Mouse (Mus musculus) common myeloid progenitor, adult 5-6 weeks (primary cell): Measurements from ENCODE around the gene Fam20a. TPM values are rescaled to one million over a fixed set of nuclear protein-coding genes. Genes with fewer than 3 reads are reported as not detected.
"Not testable (repeated sequence)": the region's sequence is repeated elsewhere in the genome, so short reads cannot be mapped to it uniquely, and the experiment has no call there.

Experiments used
- ATAC-seq: replicated peaks from 2 replicates; pipeline ENCODE4 v1.8.0; 2016; ENCODE audit warnings: low read depth, mild to moderate bottlenecking, moderate TSS enrichment, inconsistent platforms; ENCODE audit not compliant: poor library complexity, severe bottlenecking
- total RNA-seq: library from RNA; stranded (forward); fragments of 200-1000, 187-1606 nt; gene quantifications from 2 replicates; pipeline ENCODE4 v1.2.3, GENCODE M21; 2017

Fam20a gene
- total RNA-seq, 1 experiment from 2014 or later = not detected

- no peak for ATAC-seq
Measured at GRCm38 (mm10) chr11:109667371-109667770, 54.7 kb downstream of the Fam20a start.

GRCm38 (mm10) chr11:109666411-109666810, 55.7 kb downstream of the Fam20a start:
- no peak for ATAC-seq

DNA sequence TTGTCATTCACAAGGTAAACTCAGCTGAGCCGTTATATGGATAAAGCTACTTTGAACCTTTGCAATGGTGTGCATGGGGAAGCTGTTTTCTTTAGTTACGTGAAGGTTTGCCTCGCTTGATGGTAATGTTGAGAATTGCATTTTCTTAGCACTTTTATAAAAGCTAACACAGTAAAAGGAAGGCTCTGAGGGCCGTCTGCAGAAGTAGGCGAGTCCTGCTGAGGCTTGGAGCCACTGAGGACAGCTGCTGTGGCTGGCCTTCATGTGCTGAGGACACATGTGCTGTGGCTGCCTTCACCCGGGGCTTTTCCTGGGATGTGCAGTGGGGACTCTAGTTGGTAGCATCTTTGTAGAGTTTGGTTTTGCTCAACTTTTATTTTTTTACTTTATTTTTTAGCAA, 56.7 kb downstream of the Fam20a start:
- ATAC-seq = no peak

DNA sequence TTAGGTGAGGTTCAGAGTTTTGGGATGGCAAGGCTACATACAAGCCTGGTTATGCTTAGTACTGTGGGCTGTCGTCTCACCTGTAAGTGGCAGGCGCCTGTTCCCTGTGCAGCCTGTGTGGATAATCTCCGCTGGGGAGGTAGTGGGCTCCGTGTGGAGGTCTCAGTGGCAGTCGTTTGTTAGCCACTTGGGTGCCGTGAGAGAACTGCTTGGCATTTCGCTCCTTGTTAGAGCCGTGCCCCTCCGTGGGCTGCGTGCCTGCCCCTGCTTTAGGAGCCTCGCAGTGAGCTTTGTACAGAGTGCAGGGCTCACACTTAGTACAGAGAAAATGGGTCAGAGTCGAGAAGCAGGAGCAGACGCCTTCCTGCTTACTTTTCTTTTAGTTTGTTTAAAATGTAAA, 57.8 kb downstream of the Fam20a start:
- ATAC-seq = no peak

GRCm38 (mm10) chr11:109660526-109660925, 61.6 kb downstream of the Fam20a start:
- ATAC-seq = not testable (repeated sequence)

GRCm38 (mm10) chr11:109656232-109656631, 65.8 kb downstream of the Fam20a start:
- peak; percentile 46; the same call in 1 of the 2 replicates for ATAC-seq

- no peak for ATAC-seq
Measured at GRCm38 (mm10) chr11:109654581-109654980, 67.5 kb downstream of the Fam20a start.

- no peak for ATAC-seq
Measured at GRCm38 (mm10) chr11:109653201-109653600, 68.9 kb downstream of the Fam20a start.

- no peak for ATAC-seq
Measured at GRCm38 (mm10) chr11:109652505-109652904, 69.6 kb downstream of the Fam20a start.

DNA sequence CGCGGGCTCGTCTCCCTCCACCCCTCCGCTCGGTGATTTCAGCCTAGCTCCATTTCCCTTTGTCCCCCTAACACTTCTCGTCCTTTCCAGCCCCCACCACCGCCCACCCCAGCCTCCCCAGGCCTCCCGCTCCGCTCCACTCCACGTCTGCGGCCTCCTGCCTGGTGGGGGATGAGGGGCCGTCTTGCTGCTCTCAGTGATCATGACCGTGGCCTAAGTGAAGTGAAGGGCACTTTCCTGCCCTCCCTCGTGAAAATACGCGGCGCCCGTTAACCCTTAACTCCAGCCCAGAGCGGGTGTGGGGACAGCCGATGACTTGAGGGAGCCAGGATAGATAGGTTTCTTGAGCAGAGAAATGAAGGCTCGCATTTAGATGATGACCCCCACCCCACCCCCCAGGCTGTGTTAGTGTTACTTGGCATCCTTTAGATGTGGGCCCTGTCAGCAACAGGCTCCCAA, 70.5 kb downstream of the Fam20a start:
- peak; percentile 2; the same call in 1 of the 2 replicates for ATAC-seq

DNA sequence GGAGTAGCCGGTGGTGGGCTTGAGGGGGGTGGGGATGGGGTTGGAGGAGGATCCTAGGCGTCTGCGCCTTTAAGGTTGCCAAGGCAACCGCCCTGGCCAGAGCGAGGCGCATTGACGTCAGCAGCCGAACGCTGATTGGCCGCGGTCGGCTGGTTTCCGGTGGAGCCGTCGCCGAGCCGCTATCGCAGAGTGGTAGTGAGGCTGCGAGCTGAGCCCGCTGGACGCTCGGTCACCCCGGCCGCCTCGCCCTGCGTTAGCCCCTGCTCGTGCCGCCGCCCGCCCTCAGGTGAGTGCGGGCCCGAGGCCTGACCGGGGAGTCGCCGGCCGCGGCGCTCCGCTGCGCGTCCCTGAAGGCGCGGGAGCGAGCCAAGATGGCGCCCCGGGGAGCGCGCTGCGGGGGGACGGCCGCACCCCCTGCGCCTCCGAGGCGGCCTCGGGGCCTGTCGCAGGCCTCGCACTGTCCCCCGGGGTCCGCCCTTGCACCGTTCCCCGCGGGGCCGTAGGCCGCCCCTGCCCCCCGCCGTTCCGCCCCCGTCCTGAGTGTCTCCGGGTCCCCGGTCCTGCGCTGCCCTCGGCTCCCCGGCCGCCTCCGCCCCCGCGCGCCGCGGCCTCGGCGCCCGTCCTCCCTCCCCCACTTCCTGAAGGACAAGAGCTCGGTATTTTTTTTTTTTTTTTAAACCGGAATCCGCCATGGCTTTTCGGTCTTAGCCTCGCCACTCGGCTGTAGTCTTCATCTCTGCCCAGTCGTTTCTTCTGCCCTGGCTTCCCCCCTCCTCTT, 71.1 kb downstream of the Fam20a start:
- peak; percentile 69 for ATAC-seq

- ATAC-seq = peak; percentile 46
Measured at GRCm38 (mm10) chr11:109649975-109650701, 71.9 kb downstream of the Fam20a start.

DNA sequence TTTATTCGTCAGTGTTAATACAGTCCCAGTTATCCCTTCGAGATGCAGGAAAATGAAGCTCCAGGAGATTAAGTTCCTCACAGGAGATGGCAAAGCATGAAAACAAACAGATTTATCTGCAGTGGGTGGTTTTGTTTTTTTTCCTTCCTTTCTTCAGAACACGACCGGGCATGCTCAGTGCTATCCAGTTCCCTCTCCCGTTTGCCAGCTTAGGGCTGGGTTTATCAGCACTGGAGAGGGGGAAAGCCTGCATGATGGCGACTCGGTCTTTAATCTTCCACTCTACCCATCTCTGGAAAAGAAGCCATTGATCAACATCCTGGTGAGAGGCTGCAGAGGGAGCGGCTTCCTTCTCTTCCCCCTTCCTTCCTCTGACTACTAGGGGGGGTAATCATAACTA, 72.9 kb downstream of the Fam20a start, which contains the start of gene Prkar1a:
Prkar1a (plus strand) TSS at position 200 of the 400 bp plus-strand sequence.
- ATAC-seq = no peak

DNA sequence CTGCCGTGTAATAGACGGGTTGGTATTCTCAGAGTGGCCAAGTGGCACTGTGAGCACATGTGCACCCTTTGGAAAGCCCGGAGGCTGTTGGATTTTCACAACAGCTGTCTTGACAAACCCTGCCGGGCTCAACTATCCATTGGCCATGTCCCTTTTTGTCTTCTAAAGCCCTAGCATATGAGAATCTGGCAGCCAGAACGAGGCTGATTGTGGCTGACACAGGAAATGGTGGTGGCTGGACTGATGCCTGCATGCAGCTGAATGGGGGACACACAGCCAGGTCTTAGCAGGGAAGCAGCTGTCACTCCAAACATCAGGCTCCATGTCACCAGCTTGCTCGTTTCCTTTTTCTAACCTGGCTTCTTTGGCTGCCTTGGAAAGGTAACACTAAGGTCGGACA, 73.6 kb downstream of the Fam20a start:
- peak; percentile 63 for ATAC-seq

- no peak for ATAC-seq
Measured at GRCm38 (mm10) chr11:109641498-109642222, 80.4 kb downstream of the Fam20a start.

GRCm38 (mm10) chr11:109635871-109636395, 86.1 kb downstream of the Fam20a start:
- no peak for ATAC-seq

DNA sequence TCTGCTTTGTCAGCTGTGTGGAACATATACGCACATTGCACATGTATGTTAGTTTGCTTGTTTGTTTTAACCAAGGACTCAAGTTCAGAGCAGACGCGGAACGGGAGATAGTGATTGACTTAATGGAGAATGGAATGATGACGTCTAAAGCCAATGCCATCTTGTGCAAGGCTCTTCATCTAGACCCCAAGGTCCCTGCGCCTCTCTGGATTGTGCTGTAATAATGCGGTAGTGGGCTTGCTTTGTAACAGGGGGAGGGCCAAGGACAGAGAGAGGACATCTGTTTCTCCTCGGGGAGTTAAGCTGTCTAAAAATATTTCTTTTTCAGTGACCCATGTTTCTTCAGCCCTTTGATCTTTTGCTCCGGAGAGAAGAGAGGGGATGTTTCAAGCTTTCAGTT, 87.2 kb downstream of the Fam20a start:
- ATAC-seq = no peak

DNA sequence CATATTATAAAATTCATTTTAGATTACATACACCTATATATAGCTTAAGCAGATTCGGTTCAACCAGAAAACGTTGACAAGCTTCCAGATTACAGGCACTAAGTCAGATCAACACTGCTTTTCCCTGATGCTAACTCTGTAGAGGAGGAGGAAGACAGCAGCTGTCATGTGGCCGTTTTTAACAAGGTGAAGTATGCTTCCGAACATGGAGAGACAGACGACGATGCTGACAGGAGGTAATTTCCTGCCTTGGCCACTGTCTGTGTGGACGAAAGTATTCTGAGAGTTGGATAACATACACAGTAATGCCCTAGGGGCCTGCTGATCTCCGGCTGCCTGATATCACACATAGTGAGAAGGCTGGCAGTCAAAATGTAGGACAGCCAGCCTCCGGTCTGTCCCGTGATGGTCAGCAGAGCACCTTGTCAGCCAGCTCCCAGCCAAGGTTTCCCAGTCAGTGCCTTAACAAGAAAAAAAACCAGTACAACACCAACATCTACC, 93.0 kb downstream of the Fam20a start:
- ATAC-seq = no peak

DNA sequence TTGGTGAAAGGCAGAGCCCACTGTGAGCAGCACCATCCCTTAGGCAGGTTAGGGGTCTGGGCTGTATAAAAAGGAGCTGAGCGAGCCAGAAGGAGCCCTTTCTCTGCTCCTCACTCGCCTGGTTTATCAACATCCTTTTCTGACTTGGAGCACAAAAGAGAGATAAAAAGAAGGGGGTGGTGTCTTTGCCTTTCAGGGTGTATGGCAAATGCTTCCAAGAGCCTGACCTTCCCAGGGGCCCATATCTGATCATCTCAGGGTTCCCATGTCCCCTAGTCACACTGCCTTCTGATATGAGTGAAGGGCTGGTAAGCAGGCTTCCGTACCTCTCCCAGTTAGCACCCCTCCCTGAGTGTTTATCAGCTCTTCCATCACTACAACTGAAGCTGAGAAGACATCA, 94.0 kb downstream of the Fam20a start:
- ATAC-seq = no peak

GRCm38 (mm10) chr11:109627648-109628047, 94.4 kb downstream of the Fam20a start:
- peak; percentile 77 for ATAC-seq
